Mouse (Mus musculus) bone marrow macrophage, adult 2 months (primary cell): Measurements from ENCODE around the gene Hdgfl2. TPM values are rescaled to one million over a fixed set of nuclear protein-coding genes. Genes with fewer than 3 reads are reported as not detected.

ENCODE experiments used
- H3K27ac ChIP-seq: 2 replicates; pipeline ENCODE4 v1.5.1; 2012; ENCODE audit warnings: low read depth, low read length; ENCODE audit not compliant: insufficient read depth
- H3K4me1 ChIP-seq: 2 replicates; pipeline ENCODE4 v1.6.1; 2012; ENCODE audit warnings: low read length; ENCODE audit not compliant: control insufficient read depth, insufficient read depth
- H3K4me3 ChIP-seq: 2 replicates; pipeline ENCODE4 v1.5.1; 2012; ENCODE audit warnings: mild to moderate bottlenecking, low read length, moderate library complexity; ENCODE audit not compliant: insufficient read depth
- CTCF ChIP-seq: IDR thresholded peaks from 2 replicates; pipeline ENCODE4 v1.5.1; 2012; ENCODE audit warnings: low read depth, mild to moderate bottlenecking, low read length, moderate library complexity
- POLR2A ChIP-seq: IDR thresholded peaks from 2 replicates; pipeline ENCODE4 v1.6.1; 2012; ENCODE audit warnings: mild to moderate bottlenecking, low read depth, low read length, borderline replicate concordance
- polyA plus RNA-seq: library from polyadenylated mRNA; stranded (reverse); fragments of >200 nt; gene quantifications from 2 replicates; pipeline ENCODE4 v1.2.4, GENCODE M21; 2012; ENCODE audit not compliant: missing spikeins, insufficient read depth, insufficient read length

Gene Hdgfl2
- polyA plus RNA-seq, 1 experiment = 33.0 TPM

- no peak overlapping the region for H3K27ac ChIP-seq
Observed at GRCm38 (mm10) chr17:56137839-56138613, 58.6 kb downstream of the Hdgfl2 start.

GRCm38 (mm10) chr17:56139355-56139754, 59.9 kb downstream of the Hdgfl2 start:
- H3K4me3 ChIP-seq = peak overlapping the region; percentile 55
- no peak overlapping the region for H3K27ac ChIP-seq
- no peak for TF ChIP-seq CTCF
- TF ChIP-seq POLR2A = no peak
- H3K4me1 ChIP-seq = 0 out of 2 replicates have a peak, but pooled peaks cover 2% of the 10 kb centered on the region

More at GRCm38 (mm10) chr17:56137839-56138613, 58.6 kb downstream of the Hdgfl2 start:
- Histone ChIP-seq H3K4me3 (no peak overlapping the region), H3K4me1 (0 out of 2 replicates have a peak, but pooled peaks cover 2% of the 10 kb centered on the region)
- TF ChIP-seq POLR2A (no peak), CTCF (no peak)

- H3K4me1 ChIP-seq = 0 out of 2 replicates have a peak, but pooled peaks cover 2% of the 10 kb centered on the region
- no peak within 1 kb of the TSS for H3K27ac ChIP-seq
- peak within 1 kb of the TSS; percentile 55 for H3K4me3 ChIP-seq
- TF ChIP-seq POLR2A = no peak
- no peak for TF ChIP-seq CTCF
Observed at GRCm38 (mm10) chr17:56139858-56140595, 60.6 kb downstream of the Hdgfl2 start, which contains the start of gene Sema6b. Sema6b (minus strand) TSS chr17:56140343.

DNA sequence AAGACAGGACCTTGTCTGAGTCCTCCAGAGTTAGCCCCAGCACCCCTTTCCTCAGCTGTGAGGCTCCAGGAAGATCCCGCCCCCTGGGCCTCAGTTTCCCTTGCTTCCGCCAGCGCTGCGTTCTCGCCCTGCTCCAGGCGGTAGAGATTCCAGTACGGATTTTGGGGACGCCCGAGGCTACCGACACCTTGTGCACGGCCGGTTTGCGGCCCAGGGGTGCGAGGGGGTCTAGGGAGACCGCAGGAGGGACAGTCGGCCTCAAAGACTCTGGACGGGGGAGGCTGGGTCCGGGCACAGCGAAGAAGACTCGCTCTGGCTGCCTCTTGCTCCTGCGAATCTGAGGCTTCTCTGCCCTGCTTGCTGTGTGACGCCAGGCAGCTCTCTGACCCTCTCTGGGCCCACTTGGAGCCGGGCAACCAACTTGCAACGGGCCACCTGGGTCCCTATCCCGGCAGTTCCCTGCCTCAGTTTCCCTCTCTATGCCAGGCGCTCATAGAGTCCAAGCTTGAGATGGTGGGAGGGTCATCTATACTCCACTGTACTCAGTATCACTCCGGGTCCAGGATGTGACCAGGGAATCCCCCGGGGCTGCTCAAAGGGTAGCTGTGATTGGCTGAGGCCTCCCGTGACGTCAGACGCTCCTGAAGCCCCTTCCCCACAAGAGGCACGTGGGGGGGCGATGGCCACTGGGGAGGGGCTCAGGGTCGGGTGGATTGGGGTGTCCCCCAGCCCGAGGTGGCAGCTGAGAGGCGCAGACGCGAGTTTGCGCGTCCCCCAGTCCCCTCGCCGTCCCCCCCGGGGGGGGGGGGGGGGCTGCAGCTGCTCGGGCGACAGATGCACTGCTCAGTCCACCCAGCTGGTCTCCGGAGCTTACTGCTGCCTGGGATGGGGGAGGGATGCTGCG, 62.5 kb downstream of the Hdgfl2 start:
- no peaks in the 10 kb centered on the region for H3K4me1 ChIP-seq
- TF ChIP-seq POLR2A = no peak
- no peak for TF ChIP-seq CTCF
- no peak overlapping the region for H3K27ac ChIP-seq
- H3K4me3 ChIP-seq = no peak overlapping the region

DNA sequence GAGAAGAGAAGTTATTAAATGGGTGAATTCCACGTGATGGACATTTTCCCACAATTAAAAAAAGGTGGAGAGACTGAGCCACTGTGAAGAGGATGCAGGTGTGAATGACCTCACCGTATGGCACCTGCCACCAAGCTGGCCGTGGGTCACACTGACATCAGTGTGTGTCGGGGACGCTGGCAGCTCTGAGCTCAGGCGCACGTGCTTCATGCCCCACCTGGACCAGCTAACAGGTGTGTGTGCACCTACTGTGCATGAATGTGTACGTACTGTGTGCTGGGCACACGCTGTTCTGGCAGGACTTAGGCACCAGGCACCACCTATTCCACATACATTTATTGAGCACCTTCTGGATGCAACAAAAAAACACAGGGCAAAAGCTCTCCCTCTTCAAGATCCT, 65.1 kb downstream of the Hdgfl2 start:
- H3K4me3 ChIP-seq = no peak overlapping the region
- TF ChIP-seq POLR2A (no peak), CTCF (no peak)
- H3K4me1 ChIP-seq = no peaks in the 10 kb centered on the region
- H3K27ac ChIP-seq = no peak overlapping the region

- no peak for TF ChIP-seq CTCF
- no peak for TF ChIP-seq POLR2A
- Histone ChIP-seq H3K4me1 (no peaks in the 10 kb centered on the region), H3K4me3 (no peak overlapping the region), H3K27ac (no peak overlapping the region)
Observed at GRCm38 (mm10) chr17:56146131-56146530, 66.7 kb downstream of the Hdgfl2 start.

GRCm38 (mm10) chr17:56147420-56147819, 68.0 kb downstream of the Hdgfl2 start:
- no peaks in the 10 kb centered on the region for H3K4me1 ChIP-seq
- TF ChIP-seq CTCF = no peak
- TF ChIP-seq POLR2A = no peak
- no peak overlapping the region for H3K4me3 ChIP-seq
- H3K27ac ChIP-seq = no peak overlapping the region

DNA sequence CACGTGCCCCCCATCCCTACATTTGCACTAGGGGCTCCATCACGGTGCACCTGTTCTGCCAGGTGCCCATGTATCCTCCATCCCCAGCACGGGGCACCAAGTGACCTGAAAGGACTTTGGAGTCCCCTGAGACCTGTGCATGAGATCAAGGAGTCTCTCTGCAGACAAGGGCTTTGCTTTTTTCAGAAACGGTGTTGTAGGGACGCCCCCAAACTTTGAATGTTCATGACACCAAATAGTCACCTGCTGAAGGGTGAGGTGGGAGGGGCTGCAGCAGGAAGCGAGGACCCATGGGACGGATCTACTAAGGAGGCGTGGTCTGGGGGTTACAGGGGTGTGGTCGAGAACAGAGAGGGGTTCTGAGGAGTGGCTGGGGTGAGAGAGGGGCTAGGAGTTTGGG, 68.8 kb downstream of the Hdgfl2 start:
- Histone ChIP-seq H3K4me1 (peaks cover under 1% of the 10 kb centered on the region; the same call in 1 of the 2 replicates), H3K4me3 (no peak overlapping the region), H3K27ac (no peak overlapping the region)
- TF ChIP-seq POLR2A (no peak), CTCF (no peak)
